Comparison of ENCODE assay signal across 8 mouse cellular contexts in genomic region chr9:83691332-83692198, GRCm38 (mm10).
DNase-seq lines count a peak whose midpoint lies in the region; ATAC-seq and TF ChIP-seq lines count a peak whose summit lies in the region.

No protein-coding gene starts in this region.

- H3K4me2 ChIP-seq in heart, postnatal 0 days (ENCODE audit: low read depth, low read length), result peak overlapping the region; percentile 54
- peak overlapping the region; percentile 17; the same call in 1 of the 2 replicates for H3K4me2 ChIP-seq in liver, embryonic 13.5 days
- peak overlapping the region; percentile 3; the same call in 1 of the 2 replicates for H3K4me2 ChIP-seq in neural tube, embryonic 11.5 days (ENCODE audit: low read depth)

- 17% methylated on average over 24 of the region's 24 CpGs for WGBS in heart, postnatal 0 days
- 18% methylated on average over 24 of the region's 24 CpGs for WGBS in liver, embryonic 13.5 days (ENCODE audit: insufficient replicate concordance)
- 24% methylated on average over 24 of the region's 24 CpGs for WGBS in neural tube, embryonic 11.5 days

- H3K9me3 ChIP-seq in ES-Bruce4 (replicated peaks; ENCODE audit: control insufficient read depth, insufficient read depth, low read length, poor library complexity, severe bottlenecking), result no peaks in the 10 kb centered on the region
- H3K9me3 ChIP-seq in heart, postnatal 0 days (replicated peaks; ENCODE audit: control insufficient read depth, low read length), result no peaks in the 10 kb centered on the region
- no peaks in the 10 kb centered on the region for H3K9me3 ChIP-seq in liver, embryonic 13.5 days (replicated peaks)
- no peaks in the 10 kb centered on the region for H3K9me3 ChIP-seq in neural tube, embryonic 11.5 days (ENCODE audit: control insufficient read depth, low read length)

- TF ChIP-seq EP300 in ES-Bruce4 (IDR thresholded peaks at IDR 0.05; ENCODE audit: insufficient read depth, low read depth, low read length), result no peak
- TF ChIP-seq EP300 in heart, postnatal 0 days (IDR thresholded peaks at IDR 0.05; ENCODE audit: low read depth), result no peak

- no peak overlapping the region for H3K27ac ChIP-seq in ES-Bruce4 (ENCODE audit: insufficient read depth, low read length)
- H3K27ac ChIP-seq in heart, postnatal 0 days (ENCODE audit: low read depth), result no peak overlapping the region
- H3K27ac ChIP-seq in liver, embryonic 13.5 days, result no peak overlapping the region
- H3K27ac ChIP-seq in neural tube, embryonic 11.5 days (ENCODE audit: low read depth, low read length), result no peak overlapping the region
- H3K27ac ChIP-seq in testis, adult 2 months (ENCODE audit: control insufficient read depth, insufficient read depth, low read depth, low read length), result no peak overlapping the region

- no peaks in the 10 kb centered on the region for H3K27me3 ChIP-seq in ES-Bruce4 (ENCODE audit: control insufficient read depth, insufficient read depth, low read length, poor library complexity, severe bottlenecking)
- peaks cover 4% of the 10 kb centered on the region; the same call in 1 of the 2 replicates for H3K27me3 ChIP-seq in heart, postnatal 0 days (ENCODE audit: control insufficient read depth, insufficient read depth, low read length)
- 0 out of 2 replicates have a peak, but pooled peaks cover 3% of the 10 kb centered on the region for H3K27me3 ChIP-seq in liver, embryonic 13.5 days
- H3K27me3 ChIP-seq in neural tube, embryonic 11.5 days (ENCODE audit: control insufficient read depth, insufficient read depth, low read length), result no peaks in the 10 kb centered on the region
- no peaks in the 10 kb centered on the region for H3K27me3 ChIP-seq in testis, adult 2 months (ENCODE audit: control insufficient read depth, insufficient read depth, low read length)

- DNase-seq in brain, embryonic 18.5 days (ENCODE audit: low read depth, low spot score), result peak; percentile 77
- DNase-seq in fat pad, adult 2 months (ENCODE audit: extremely low read depth, low read depth, low spot score), result peak; percentile 13
- DNase-seq in heart, postnatal 0 days (ENCODE audit: low spot score), result peak; percentile 73
- DNase-seq in kidney, postnatal 36 days, result peak; percentile 76 to 85
- DNase-seq in liver, embryonic 13.5 days, result peak; percentile 6
- peak; percentile 75 for DNase-seq in neural tube, embryonic 11.5 days (ENCODE audit: low spot score)

- peak; percentile 74 for ATAC-seq in heart, postnatal 0 days (ENCODE audit: insufficient read depth, low read depth)
- peak; percentile 68 for ATAC-seq in liver, embryonic 13.5 days (ENCODE audit: low read depth)
- peak; percentile 72; the same call in 1 of the 2 replicates for ATAC-seq in neural tube, embryonic 11.5 days (ENCODE audit: insufficient read depth, low FRiP score, low TSS enrichment)

- no peak overlapping the region for H3K4me3 ChIP-seq in ES-Bruce4 (ENCODE audit: low read depth, low read length)
- H3K4me3 ChIP-seq in heart, postnatal 0 days (ENCODE audit: low read depth, low read length), result peak overlapping the region; percentile 42
- no peak overlapping the region for H3K4me3 ChIP-seq in liver, embryonic 13.5 days (replicated peaks)
- 0 out of 2 replicates have a peak overlapping the region, but pooled peaks have one; percentile 3 for H3K4me3 ChIP-seq in neural tube, embryonic 11.5 days (ENCODE audit: low read depth, low read length)
- H3K4me3 ChIP-seq in testis, adult 2 months (ENCODE audit: control insufficient read depth, low read depth, low read length), result peak overlapping the region; percentile 15

- H3K36me3 ChIP-seq in ES-Bruce4 (ENCODE audit: control insufficient read depth, insufficient read depth, low read length, poor library complexity, severe bottlenecking), result no peaks in the 10 kb centered on the region
- no peaks in the 10 kb centered on the region for H3K36me3 ChIP-seq in heart, postnatal 0 days (replicated peaks; ENCODE audit: control insufficient read depth, insufficient read depth, low read length)
- H3K36me3 ChIP-seq in liver, embryonic 13.5 days, result no peaks in the 10 kb centered on the region
- H3K36me3 ChIP-seq in neural tube, embryonic 11.5 days (ENCODE audit: control insufficient read depth, insufficient read depth, low read length), result no peaks in the 10 kb centered on the region
- no peaks in the 10 kb centered on the region for H3K36me3 ChIP-seq in testis, adult 2 months (ENCODE audit: control insufficient read depth, insufficient read depth, low read length)

- no peak overlapping the region for H3K9ac ChIP-seq in ES-Bruce4 (ENCODE audit: low read depth, poor library complexity, severe bottlenecking)
- no peak overlapping the region for H3K9ac ChIP-seq in heart, postnatal 0 days (replicated peaks; ENCODE audit: low read depth, low read length)
- no peak overlapping the region for H3K9ac ChIP-seq in liver, embryonic 13.5 days
- H3K9ac ChIP-seq in neural tube, embryonic 11.5 days (ENCODE audit: low read length), result no peak overlapping the region; the same call in 1 of the 2 replicates

- peak; percentile 75 for TF ChIP-seq CTCF in ES-Bruce4 (IDR thresholded peaks at IDR 0.05; ENCODE audit: low read depth, low read length)
- TF ChIP-seq CTCF in heart, postnatal 0 days (IDR thresholded peaks at IDR 0.05; ENCODE audit: low read depth), result peak; percentile 56
- peak; percentile 80; the same call in 1 of the 2 replicates for TF ChIP-seq CTCF in testis, adult 2 months (IDR thresholded peaks at IDR 0.05; ENCODE audit: control insufficient read depth, insufficient read depth, insufficient replicate concordance, low read depth, low read length)

- H3K4me1 ChIP-seq in ES-Bruce4 (ENCODE audit: control insufficient read depth, insufficient read depth, low read length), result no peaks in the 10 kb centered on the region
- peaks cover 7% of the 10 kb centered on the region; the same call in 1 of the 2 replicates for H3K4me1 ChIP-seq in heart, postnatal 0 days (ENCODE audit: control insufficient read depth, insufficient read depth)
- H3K4me1 ChIP-seq in liver, embryonic 13.5 days (replicated peaks), result no peaks in the 10 kb centered on the region
- H3K4me1 ChIP-seq in neural tube, embryonic 11.5 days (ENCODE audit: control insufficient read depth, insufficient read depth, low read length), result no peaks in the 10 kb centered on the region; the same call in 1 of the 2 replicates
- peaks cover 6% of the 10 kb centered on the region for H3K4me1 ChIP-seq in testis, adult 2 months (ENCODE audit: control insufficient read depth, insufficient read depth, low read length)

- no peak for TF ChIP-seq POLR2A in ES-Bruce4 (IDR thresholded peaks at IDR 0.05; ENCODE audit: insufficient read depth, low read length)
- no peak for TF ChIP-seq POLR2A in testis, adult 2 months (IDR thresholded peaks at IDR 0.05; ENCODE audit: control insufficient read depth, low read depth, low read length)

Comparison
In these comparisons a context has a peak if more than half of its experiments do, and no peak if none do; other contexts are left out.
1. H3K4me3 ChIP-seq: peak in heart, postnatal 0 days (single experiment), neural tube, embryonic 11.5 days (single experiment) and testis, adult 2 months (single experiment); none in ES-Bruce4 (single experiment) and liver, embryonic 13.5 days (single experiment).
2. DNase-seq: peak in every context shown above with its lines; median percentile 80 in kidney, postnatal 36 days; 77 in brain, embryonic 18.5 days; 75 in neural tube, embryonic 11.5 days; 73 in heart, postnatal 0 days; 13 in fat pad, adult 2 months; 6 in liver, embryonic 13.5 days.
3. H3K4me2 ChIP-seq: peak in every context shown above with its lines; median percentile 54 in heart, postnatal 0 days; 17 in liver, embryonic 13.5 days; 3 in neural tube, embryonic 11.5 days.
4. Peak in every context shown above with its lines, with median percentiles within 50 percentile points of each other: CTCF ChIP-seq and ATAC-seq.